In the genomic region with DNA sequence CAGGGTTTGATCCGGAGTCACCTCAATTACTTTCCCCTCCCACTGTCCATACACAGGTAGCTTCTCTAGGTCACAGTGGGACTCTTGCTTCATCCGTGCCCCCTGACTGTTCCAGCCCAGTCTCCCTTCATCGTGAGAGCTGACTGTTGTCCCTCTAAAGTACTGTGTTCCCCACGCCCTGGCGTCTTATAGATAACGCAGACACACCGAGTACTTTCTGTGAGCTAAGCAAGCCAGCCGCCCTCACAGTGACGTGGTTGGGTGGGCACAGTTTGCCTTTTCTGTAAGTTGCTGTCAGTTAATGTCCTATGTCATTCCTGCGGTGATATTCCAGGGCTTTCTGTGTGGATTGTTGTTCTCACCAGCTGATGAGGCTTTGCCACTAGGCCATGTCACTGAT, we compare ENCODE assay signal across 31 mouse cellular contexts. TPM values are rescaled to one million over a fixed set of nuclear protein-coding genes. Genes with fewer than 3 reads are reported as not detected.
DNase-seq lines count a peak whose midpoint lies in the region; ATAC-seq and TF ChIP-seq lines count a peak whose summit lies in the region.
"Had no signal": no experiment of that assay in that cellular context is flagged by ENCODE, and none has a peak within 500 bp of the region (broad histone marks: within the 10 kb centered on the region; RNA-seq: fewer than 3 reads in every experiment).

No protein-coding gene starts in this region.

- no peak overlapping the region for H3K4me3 ChIP-seq in heart, embryonic 10.5 days
- H3K4me3 ChIP-seq in heart, embryonic 16.5 days (ENCODE audit: low read length) = no peak overlapping the region
- H3K4me3 ChIP-seq in hindbrain, embryonic 15.5 days = no peak overlapping the region
- H3K4me3 ChIP-seq in hindbrain, embryonic 11.5 days (ENCODE audit: low read depth, low read length) = no peak overlapping the region
- H3K4me3 ChIP-seq in testis, adult 2 months (ENCODE audit: control insufficient read depth, low read depth, low read length) = no peak overlapping the region
- H3K4me3 ChIP-seq: embryonic facial prominence, embryonic 12.5 days; intestine, embryonic 15.5 days; layer of hippocampus, adult 2 months; left cerebral cortex, adult 2 months; limb, embryonic 12.5 days; liver, embryonic 15.5 days; myocyte had no signal

- no peak for DNase-seq in heart, embryonic 10.5 days (ENCODE audit: low spot score)
- DNase-seq in heart, adult 11 months = no peak
- DNase-seq in heart, postnatal 25 days (ENCODE audit: low spot score) = no peak
- no peak for DNase-seq in hindbrain, embryonic 11.5 days (ENCODE audit: low spot score)
- DNase-seq in testis, postnatal 14 days (ENCODE audit: low spot score) = no peak
- DNase-seq: adrenal gland, adult 8-10 months; cerebellum, adult 2 months; cerebellum, postnatal 25 days; embryo, embryonic 11 days; gastrocnemius, postnatal 14 days; kidney, adult 2 months; kidney, postnatal 36 days; lung, embryonic 14.5 days; lung, postnatal 14 days; retina, postnatal 1 day; right cerebral cortex, postnatal 14 days; thymus, adult 18-20 months; thymus, postnatal 25 days had no signal

- no peak for TF ChIP-seq CTCF in testis, adult 2 months (IDR thresholded peaks at IDR 0.05; ENCODE audit: control insufficient read depth, insufficient read depth, insufficient replicate concordance, low read depth, low read length)

- H3K36me3 ChIP-seq in heart, embryonic 10.5 days = peaks cover 16% of the 10 kb centered on the region
- H3K36me3 ChIP-seq in heart, embryonic 16.5 days (ENCODE audit: control insufficient read depth, insufficient read depth) = peaks cover 6% of the 10 kb centered on the region
- peaks cover 11% of the 10 kb centered on the region for H3K36me3 ChIP-seq in hindbrain, embryonic 15.5 days
- no peaks in the 10 kb centered on the region for H3K36me3 ChIP-seq in hindbrain, embryonic 11.5 days (ENCODE audit: control insufficient read depth, insufficient read depth, low read length)
- H3K36me3 ChIP-seq in testis, adult 2 months (ENCODE audit: control insufficient read depth, insufficient read depth, low read length) = no peaks in the 10 kb centered on the region
- H3K36me3 ChIP-seq: G1E; liver, embryonic 15.5 days had no signal

- WGBS in heart, embryonic 10.5 days = 51% methylated on average over 10 of the region's 10 CpGs
- 51% methylated on average over 10 of the region's 10 CpGs for WGBS in heart, embryonic 16.5 days
- WGBS in hindbrain, embryonic 15.5 days = 67% methylated on average over 10 of the region's 10 CpGs
- 79% methylated on average over 10 of the region's 10 CpGs for WGBS in hindbrain, embryonic 11.5 days

- H3K27me3 ChIP-seq in heart, embryonic 10.5 days (ENCODE audit: insufficient read depth, poor library complexity, severe bottlenecking) = no peaks in the 10 kb centered on the region
- no peaks in the 10 kb centered on the region for H3K27me3 ChIP-seq in heart, embryonic 16.5 days (ENCODE audit: control insufficient read depth, insufficient read depth, low read length)
- no peaks in the 10 kb centered on the region for H3K27me3 ChIP-seq in hindbrain, embryonic 15.5 days
- no peaks in the 10 kb centered on the region for H3K27me3 ChIP-seq in hindbrain, embryonic 11.5 days (ENCODE audit: control insufficient read depth, insufficient read depth, low read length)
- H3K27me3 ChIP-seq in testis, adult 2 months (ENCODE audit: control insufficient read depth, insufficient read depth, low read length) = no peaks in the 10 kb centered on the region
- H3K27me3 ChIP-seq: embryonic facial prominence, embryonic 12.5 days; intestine, embryonic 15.5 days; limb, embryonic 12.5 days; liver, embryonic 15.5 days had no signal

- 0 out of 2 replicates have a peak overlapping the region, but pooled peaks have one; percentile 2 for H3K27ac ChIP-seq in heart, embryonic 10.5 days
- no peak overlapping the region; the same call in 1 of the 2 replicates for H3K27ac ChIP-seq in heart, embryonic 16.5 days (ENCODE audit: low read length)
- 0 out of 2 replicates have a peak overlapping the region, but pooled peaks have one; percentile 3 for H3K27ac ChIP-seq in hindbrain, embryonic 15.5 days (replicated peaks)
- no peak overlapping the region for H3K27ac ChIP-seq in hindbrain, embryonic 11.5 days (ENCODE audit: low read depth, low read length)
- 0 out of 2 replicates have a peak overlapping the region, but pooled peaks have one; percentile 9 for H3K27ac ChIP-seq in testis, adult 2 months (ENCODE audit: control insufficient read depth, insufficient read depth, low read depth, low read length)
- H3K27ac ChIP-seq: embryonic facial prominence, embryonic 12.5 days; intestine, embryonic 15.5 days; layer of hippocampus, adult 2 months; left cerebral cortex, adult 2 months; limb, embryonic 12.5 days; liver, embryonic 15.5 days had no signal

- TF ChIP-seq POLR2A in testis, adult 2 months (IDR thresholded peaks at IDR 0.05; ENCODE audit: control insufficient read depth, low read depth, low read length) = no peak

- no peak overlapping the region for H3K4me2 ChIP-seq in heart, embryonic 16.5 days (ENCODE audit: low read depth, low read length)
- H3K4me2 ChIP-seq in hindbrain, embryonic 15.5 days = no peak overlapping the region
- no peak overlapping the region for H3K4me2 ChIP-seq in hindbrain, embryonic 11.5 days (replicated peaks; ENCODE audit: low read depth, low read length)
- H3K4me2 ChIP-seq: embryonic facial prominence, embryonic 12.5 days; intestine, embryonic 15.5 days; limb, embryonic 12.5 days; liver, embryonic 15.5 days; lung, embryonic 14.5 days had no signal

- H3K4me1 ChIP-seq in heart, embryonic 10.5 days = peaks cover 60% of the 10 kb centered on the region
- peaks cover 55% of the 10 kb centered on the region for H3K4me1 ChIP-seq in heart, embryonic 16.5 days (ENCODE audit: control insufficient read depth, insufficient read depth, low read length)
- H3K4me1 ChIP-seq in hindbrain, embryonic 15.5 days (replicated peaks) = peaks cover 38% of the 10 kb centered on the region
- H3K4me1 ChIP-seq in hindbrain, embryonic 11.5 days (replicated peaks; ENCODE audit: control insufficient read depth, insufficient read depth, low read length) = no peaks in the 10 kb centered on the region
- H3K4me1 ChIP-seq in testis, adult 2 months (ENCODE audit: control insufficient read depth, insufficient read depth, low read length) = no peaks in the 10 kb centered on the region
- H3K4me1 ChIP-seq: liver, embryonic 15.5 days had no signal

- intact Hi-C loops in heart, postnatal 25 days (cut with DNase I) = loop anchor here (5.0 kb wide), 1 partner anchor 759 kb away; no protein-coding TSS in a partner anchor

- peak overlapping the region; percentile 20; the same call in 1 of the 2 replicates for H3K9ac ChIP-seq in heart, embryonic 16.5 days (ENCODE audit: low read length)
- no peak overlapping the region for H3K9ac ChIP-seq in hindbrain, embryonic 15.5 days
- no peak overlapping the region for H3K9ac ChIP-seq in hindbrain, embryonic 11.5 days (ENCODE audit: low read depth, low read length)
- H3K9ac ChIP-seq: embryonic facial prominence, embryonic 12.5 days; intestine, embryonic 15.5 days; liver, embryonic 15.5 days; lung, embryonic 14.5 days had no signal

- H3K9me3 ChIP-seq in heart, embryonic 10.5 days = no peaks in the 10 kb centered on the region
- no peaks in the 10 kb centered on the region for H3K9me3 ChIP-seq in heart, embryonic 16.5 days (replicated peaks; ENCODE audit: control insufficient read depth, low read length)
- no peaks in the 10 kb centered on the region for H3K9me3 ChIP-seq in hindbrain, embryonic 15.5 days
- no peaks in the 10 kb centered on the region for H3K9me3 ChIP-seq in hindbrain, embryonic 11.5 days (ENCODE audit: control insufficient read depth, low read length)
- H3K9me3 ChIP-seq: embryonic facial prominence, embryonic 12.5 days; G1E; intestine, embryonic 15.5 days; limb, embryonic 12.5 days; liver, embryonic 15.5 days had no signal

- ATAC-seq in heart, embryonic 16.5 days (replicated peaks; ENCODE audit: extremely low read depth, insufficient read depth, low FRiP score) = no peak
- ATAC-seq in hindbrain, embryonic 15.5 days (ENCODE audit: low FRiP score, low read depth) = no peak
- ATAC-seq in hindbrain, embryonic 11.5 days (ENCODE audit: low FRiP score) = no peak
- ATAC-seq: forebrain, embryonic 14.5 days; intestine, embryonic 15.5 days; midbrain, embryonic 16.5 days had no signal

RNA-seq across cellular contexts. Expression of a gene that starts 39.9 kb away (rescaled TPM):
- polyA plus RNA-seq in heart, embryonic 10.5 days (2016; fragmentation: Nextera tagmentation; extraction: Ambion mirVana) = 21.7 and 27.0 TPM in 2 replicates
- 22.6 and 24.5 TPM in 2 replicates for polyA plus RNA-seq in heart, embryonic 16.5 days (2015; fragmentation: Nextera tagmentation; extraction: Ambion mirVana)
- 10 to 100 TPM; 22.8 to 23.9 TPM for total RNA-seq in heart, postnatal 25 days (2021)
- polyA plus RNA-seq in hindbrain, embryonic 15.5 days (2015; fragmentation: Nextera tagmentation; extraction: Ambion mirVana) = 67.5 and 73.2 TPM in 2 replicates
- 55.7 and 58.2 TPM in 2 replicates for polyA plus RNA-seq in hindbrain, embryonic 11.5 days (2014; fragmentation: Nextera tagmentation; extraction: Ambion mirVana)
- polyA plus RNA-seq in testis, adult 2 months (2012; rRNA removed) = 37.9 and 46.5 TPM in 2 replicates
- polyA plus RNA-seq: G1E had no signal

Comparison
In these comparisons a context has a peak if more than half of its experiments do, and no peak if none do; other contexts are left out.
1. H3K27ac ChIP-seq: peak in heart, embryonic 10.5 days (single experiment), hindbrain, embryonic 15.5 days (single experiment) and testis, adult 2 months (single experiment); none in heart, embryonic 16.5 days (single experiment) and hindbrain, embryonic 11.5 days (single experiment).